Mouse (Mus musculus): ENCODE measurements around the gene Cntnap1. TPM values are rescaled to one million over a fixed set of nuclear protein-coding genes. Genes with fewer than 3 reads are reported as not detected.

Gene Cntnap1
- polyA plus RNA-seq, 1 experiment = 0.28 TPM

- TF ChIP-seq CTCF (IDR thresholded peaks at IDR 0.05; ENCODE audit: control insufficient read depth, insufficient read depth, insufficient read length) = no peak
- no peak for TF ChIP-seq USF1 (IDR thresholded peaks at IDR 0.05; ENCODE audit: low read depth)
- no peak for TF ChIP-seq MYOG (IDR thresholded peaks at IDR 0.05; ENCODE audit: control insufficient read depth, extremely low read depth, insufficient read length)
- TF ChIP-seq MAX (IDR thresholded peaks at IDR 0.05) = no peak
- no peak for TF ChIP-seq MYOD1 (IDR thresholded peaks at IDR 0.05; ENCODE audit: control insufficient read depth, insufficient read length, low read depth)
- TF ChIP-seq FOSL1 (IDR thresholded peaks at IDR 0.05; ENCODE audit: insufficient read depth, low read length, poor library complexity, severe bottlenecking) = no peak
- no peak for TF ChIP-seq CEBPB (IDR thresholded peaks at IDR 0.05; ENCODE audit: low read depth)
- H3K79me2 ChIP-seq (ENCODE audit: control insufficient read depth, insufficient read depth) = no peaks in the 10 kb centered on the region
- no peak overlapping the region for H3K4me3 ChIP-seq (ENCODE audit: insufficient read depth, poor library complexity, severe bottlenecking)
- no peaks in the 10 kb centered on the region for H3K36me3 ChIP-seq (ENCODE audit: control insufficient read depth, insufficient read depth)
- H3K27me3 ChIP-seq (ENCODE audit: control insufficient read depth, insufficient read depth, insufficient read length) = no peaks in the 10 kb centered on the region
- no peaks in the 10 kb centered on the region for H3K79me3 ChIP-seq (ENCODE audit: low read depth)
- no peak overlapping the region for H3ac ChIP-seq (ENCODE audit: control insufficient read depth, insufficient read length, low read depth)
These were observed 20.0 kb downstream of the Cntnap1 start for GRCm38 (mm10) chr11:101190181-101190912.

DNA sequence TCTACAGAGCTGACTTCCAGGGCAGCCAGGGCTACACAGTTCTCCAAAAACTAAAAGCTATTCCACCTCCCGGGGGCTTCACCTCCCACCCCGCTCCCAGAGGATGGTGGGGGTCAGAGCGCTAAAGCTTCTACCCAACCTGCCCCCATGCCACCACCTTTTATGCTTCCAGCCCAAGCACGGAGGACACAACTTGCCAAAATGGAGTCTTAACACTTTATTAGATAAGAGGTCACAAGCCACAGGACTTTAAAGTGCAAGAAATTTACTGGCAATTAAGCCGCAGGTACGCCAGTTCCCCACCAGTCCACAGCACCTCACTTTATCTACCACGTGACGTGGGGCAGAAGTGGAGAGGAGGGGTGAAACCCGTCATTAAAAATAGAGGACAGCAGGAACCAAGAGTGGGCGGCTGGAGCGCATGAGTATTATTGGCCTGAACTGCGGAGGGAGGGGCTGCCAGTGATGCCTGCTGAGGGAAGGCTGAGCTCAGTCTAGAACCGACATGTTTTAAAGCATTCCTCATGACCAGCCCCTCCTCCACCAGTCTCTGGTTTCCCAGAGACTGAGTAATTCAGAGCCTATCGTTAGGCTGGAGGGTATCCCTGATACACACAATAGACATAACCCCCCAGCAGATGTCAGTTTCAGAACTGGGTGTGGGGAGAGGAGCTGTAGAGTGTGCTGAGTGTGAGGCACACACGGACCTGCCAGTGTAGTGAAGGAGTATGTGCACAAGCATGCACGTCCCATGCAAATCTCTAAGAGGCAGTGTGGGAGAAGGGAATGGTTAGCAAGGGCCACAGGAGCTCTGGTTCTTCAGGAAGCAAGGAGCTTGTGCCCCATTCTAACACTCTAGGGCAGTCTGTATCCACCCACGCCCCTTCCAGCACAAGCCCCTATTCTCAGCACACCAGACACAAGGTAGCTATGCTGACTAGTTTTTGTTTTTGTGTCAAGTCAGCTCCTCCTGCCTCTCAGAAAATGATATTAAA lies 20.9 kb downstream of the Cntnap1 start:
- Histone ChIP-seq H3K79me2 (ENCODE audit: control insufficient read depth, insufficient read depth) (no peaks in the 10 kb centered on the region), H3K4me3 (ENCODE audit: insufficient read depth, poor library complexity, severe bottlenecking) (no peak overlapping the region), H3ac (ENCODE audit: control insufficient read depth, insufficient read length, low read depth) (no peak overlapping the region), H3K36me3 (ENCODE audit: control insufficient read depth, insufficient read depth) (no peaks in the 10 kb centered on the region), H3K27me3 (ENCODE audit: control insufficient read depth, insufficient read depth, insufficient read length) (no peaks in the 10 kb centered on the region), H3K79me3 (ENCODE audit: low read depth) (no peaks in the 10 kb centered on the region)
- TF ChIP-seq CEBPB (IDR thresholded peaks at IDR 0.05; ENCODE audit: low read depth) (no peak), USF1 (IDR thresholded peaks at IDR 0.05; ENCODE audit: low read depth) (no peak)

GRCm38 (mm10) chr11:101191919-101192470 lies 21.7 kb downstream of the Cntnap1 start:
- H3K79me3 ChIP-seq (ENCODE audit: low read depth) = no peaks in the 10 kb centered on the region
- no peak overlapping the region for H3K4me3 ChIP-seq (ENCODE audit: insufficient read depth, poor library complexity, severe bottlenecking)
- H3K79me2 ChIP-seq (ENCODE audit: control insufficient read depth, insufficient read depth) = no peaks in the 10 kb centered on the region
- TF ChIP-seq MAX (IDR thresholded peaks at IDR 0.05) (no peak), MYOD1 (IDR thresholded peaks at IDR 0.05; ENCODE audit: control insufficient read depth, insufficient read length, low read depth) (no peak), FOSL1 (IDR thresholded peaks at IDR 0.05; ENCODE audit: insufficient read depth, low read length, poor library complexity, severe bottlenecking) (no peak), CEBPB (IDR thresholded peaks at IDR 0.05; ENCODE audit: low read depth) (no peak), USF1 (IDR thresholded peaks at IDR 0.05; ENCODE audit: low read depth) (no peak), MYOG (IDR thresholded peaks at IDR 0.05; ENCODE audit: control insufficient read depth, extremely low read depth, insufficient read length) (no peak), CTCF (IDR thresholded peaks at IDR 0.05; ENCODE audit: control insufficient read depth, insufficient read depth, insufficient read length) (no peak)
- H3K27me3 ChIP-seq (ENCODE audit: control insufficient read depth, insufficient read depth, insufficient read length) = no peaks in the 10 kb centered on the region
- no peaks in the 10 kb centered on the region for H3K36me3 ChIP-seq (ENCODE audit: control insufficient read depth, insufficient read depth)
- H3ac ChIP-seq (ENCODE audit: control insufficient read depth, insufficient read length, low read depth) = no peak overlapping the region

DNA sequence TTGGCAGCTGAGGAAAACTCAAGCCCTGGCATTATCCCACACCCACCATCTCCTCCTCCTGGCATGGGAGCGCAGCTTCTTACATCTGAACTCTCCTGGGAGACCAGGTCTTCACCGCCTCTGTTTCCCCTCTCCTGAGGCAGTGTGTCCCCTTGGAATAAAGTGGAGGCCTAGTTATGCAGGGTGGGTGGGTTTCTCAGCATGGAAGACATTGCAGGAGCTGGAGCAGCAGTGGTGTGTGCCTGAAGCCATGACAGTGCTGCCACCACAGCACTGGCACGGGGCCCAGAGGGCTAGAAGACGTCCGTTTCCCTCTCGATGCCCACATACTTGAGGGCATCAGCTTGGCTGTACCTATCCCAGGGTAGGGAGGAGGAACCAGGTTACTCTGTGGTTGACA lies 22.3 kb downstream of the Cntnap1 start:
- H3K36me3 ChIP-seq (ENCODE audit: control insufficient read depth, insufficient read depth) = no peaks in the 10 kb centered on the region
- no peak overlapping the region for H3ac ChIP-seq (ENCODE audit: control insufficient read depth, insufficient read length, low read depth)
- no peaks in the 10 kb centered on the region for H3K27me3 ChIP-seq (ENCODE audit: control insufficient read depth, insufficient read depth, insufficient read length)
- no peaks in the 10 kb centered on the region for H3K79me3 ChIP-seq (ENCODE audit: low read depth)
- TF ChIP-seq MYOD1 (IDR thresholded peaks at IDR 0.05; ENCODE audit: control insufficient read depth, insufficient read length, low read depth) (no peak), USF1 (IDR thresholded peaks at IDR 0.05; ENCODE audit: low read depth) (no peak), MYOG (IDR thresholded peaks at IDR 0.05; ENCODE audit: control insufficient read depth, extremely low read depth, insufficient read length) (no peak), MAX (IDR thresholded peaks at IDR 0.05) (no peak), FOSL1 (IDR thresholded peaks at IDR 0.05; ENCODE audit: insufficient read depth, low read length, poor library complexity, severe bottlenecking) (no peak)
- H3K79me2 ChIP-seq (ENCODE audit: control insufficient read depth, insufficient read depth) = no peaks in the 10 kb centered on the region
- no peak overlapping the region for H3K4me3 ChIP-seq (ENCODE audit: insufficient read depth, poor library complexity, severe bottlenecking)

GRCm38 (mm10) chr11:101193076-101193475 lies 22.8 kb downstream of the Cntnap1 start:
- H3K36me3 ChIP-seq (ENCODE audit: control insufficient read depth, insufficient read depth) = no peaks in the 10 kb centered on the region
- no peaks in the 10 kb centered on the region for H3K79me3 ChIP-seq (ENCODE audit: low read depth)
- no peaks in the 10 kb centered on the region for H3K79me2 ChIP-seq (ENCODE audit: control insufficient read depth, insufficient read depth)
- no peak overlapping the region for H3K4me3 ChIP-seq (ENCODE audit: insufficient read depth, poor library complexity, severe bottlenecking)
- H3ac ChIP-seq (ENCODE audit: control insufficient read depth, insufficient read length, low read depth) = no peak overlapping the region
- H3K27me3 ChIP-seq (ENCODE audit: control insufficient read depth, insufficient read depth, insufficient read length) = no peaks in the 10 kb centered on the region
- TF ChIP-seq MAX (IDR thresholded peaks at IDR 0.05) = no peak
- no peak for TF ChIP-seq CEBPB (IDR thresholded peaks at IDR 0.05; ENCODE audit: low read depth)
- no peak for TF ChIP-seq FOSL1 (IDR thresholded peaks at IDR 0.05; ENCODE audit: insufficient read depth, low read length, poor library complexity, severe bottlenecking)
- no peak for TF ChIP-seq CTCF (IDR thresholded peaks at IDR 0.05; ENCODE audit: control insufficient read depth, insufficient read depth, insufficient read length)
- TF ChIP-seq MYOD1 (IDR thresholded peaks at IDR 0.05; ENCODE audit: control insufficient read depth, insufficient read length, low read depth) = no peak
- TF ChIP-seq MYOG (IDR thresholded peaks at IDR 0.05; ENCODE audit: control insufficient read depth, extremely low read depth, insufficient read length) = no peak
- TF ChIP-seq USF1 (IDR thresholded peaks at IDR 0.05; ENCODE audit: low read depth) = no peak
